Mouse (Mus musculus) B cell, adult (primary cell): ENCODE data around the gene Gm8113. TPM values are rescaled to one million over a fixed set of nuclear protein-coding genes. Genes with fewer than 3 reads are reported as not detected.

ENCODE experiments used
- total RNA-seq: library from RNA; stranded (reverse); gene quantifications from 4 replicates; pipeline ENCODE4 v1.2.4, GENCODE M21; 2023; ENCODE audit not compliant: inconsistent age

Gene Gm8113
- total RNA-seq, result not detected in 4 replicates

DNA sequence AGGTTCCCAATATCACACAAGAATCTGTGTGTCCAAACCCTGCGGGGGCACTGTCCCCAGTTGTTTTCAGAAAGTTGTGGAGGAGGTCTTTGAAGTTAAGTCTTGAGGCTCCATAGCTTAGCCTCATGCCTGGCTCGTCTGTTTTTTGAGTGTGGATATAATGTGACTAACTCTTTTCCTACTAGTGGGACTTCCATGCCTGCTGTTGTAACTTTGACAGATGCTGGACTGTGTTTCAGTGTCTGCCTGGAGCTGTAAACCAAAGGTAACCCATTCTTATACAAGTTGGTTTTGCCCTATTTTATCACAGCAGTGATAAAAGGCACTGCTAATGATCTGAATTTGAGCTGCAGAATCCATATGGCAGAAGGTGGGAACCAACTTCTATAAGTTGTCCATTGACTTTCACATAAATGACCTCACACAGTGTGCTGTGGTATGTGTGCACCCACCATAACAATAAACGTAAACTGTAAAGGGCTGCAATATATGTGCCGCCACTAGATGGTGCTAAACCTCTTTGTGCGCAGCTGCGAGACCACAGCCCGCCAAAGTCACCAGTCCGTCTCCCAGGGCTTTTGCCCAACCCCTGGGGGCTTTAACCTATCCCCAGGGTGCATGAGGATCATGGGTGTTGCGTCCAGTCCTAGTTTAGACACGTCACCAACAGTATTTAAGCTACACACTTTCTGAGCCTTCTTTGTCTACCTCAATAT is at the start of gene Gm8113:
Gene Gm8113, plus strand, starts transcription at position 703 of the 716 bp plus-strand sequence.

DNA sequence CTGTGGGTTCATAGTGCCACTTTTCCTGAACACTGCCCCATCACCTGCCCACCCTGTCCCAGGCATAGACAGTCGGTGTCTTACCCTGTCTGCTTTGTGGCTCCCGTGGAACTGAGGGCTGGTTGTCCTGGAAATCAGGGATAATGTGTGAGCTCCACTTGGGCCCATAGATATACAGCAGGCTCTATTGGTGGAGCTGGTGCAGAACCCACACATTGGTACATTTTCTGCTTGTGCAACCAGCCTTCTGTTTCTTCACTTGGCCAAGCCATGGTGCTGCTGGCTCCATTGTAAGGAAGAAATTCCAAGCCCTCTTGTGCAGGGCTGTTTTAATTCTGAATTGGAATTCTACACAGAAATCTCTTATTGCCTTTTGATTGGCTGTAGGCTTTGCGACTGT is 49.8 kb upstream of the Gm8113 start, which contains the start of gene Ear1:
Gene Ear1, minus strand, starts transcription at position 101 of the 400 bp plus-strand sequence.

DNA sequence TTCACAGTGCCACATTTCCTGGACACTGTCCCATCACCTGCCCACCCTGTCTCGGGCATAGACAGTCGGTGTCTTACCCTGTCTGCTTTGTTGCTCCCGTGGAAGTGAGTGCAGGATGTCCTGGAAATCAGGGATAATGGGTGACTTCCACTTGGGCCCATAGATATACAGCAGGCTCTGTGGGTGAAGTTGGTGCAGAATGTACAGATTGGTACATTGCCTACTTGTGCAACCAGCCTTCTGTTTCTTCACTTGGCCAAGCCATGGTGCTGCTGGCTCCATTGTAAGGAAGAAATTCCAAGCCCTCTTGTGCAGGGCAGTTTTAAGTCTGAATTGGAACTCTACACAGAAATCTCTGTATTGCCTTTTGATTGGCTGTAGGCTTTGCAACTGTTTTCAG is 1.7 kb upstream of the Gm8113 start, which contains the start of gene Ear10:
Gene Ear10, minus strand, starts transcription at position 101 of the 400 bp plus-strand sequence.

GRCm38 (mm10) chr14:43956769-43957168 is 31.6 kb downstream of the Gm8113 start, which contains the start of gene Ang5:
Gene Ang5, plus strand, starts transcription at chr14:43957069.

Other genes starting within 250 kb of the Gm8113 start
- gene Gm8165, start 248.2 kb upstream of the Gm8113 start, total RNA-seq, result not detected in 4 replicates
- 1.1 to 2.1 TPM (median 1.6 TPM) in 4 replicates for gene Gm7324, start 227.6 kb upstream of the Gm8113 start, total RNA-seq
- gene Gm16506, start 197.9 kb upstream of the Gm8113 start, total RNA-seq, result not detected in 4 replicates
- gene Gm6526, start 177.5 kb upstream of the Gm8113 start, total RNA-seq, result not detected in 4 replicates
- not detected in 4 replicates for gene Gm8180, start 140.6 kb upstream of the Gm8113 start, total RNA-seq
- not detected in 4 replicates for gene Ear1, start 49.9 kb upstream of the Gm8113 start, total RNA-seq
- not detected in 4 replicates for gene Ear10, start 1.8 kb upstream of the Gm8113 start, total RNA-seq
- not detected in 4 replicates for gene Ang5, start 31.7 kb downstream of the Gm8113 start, total RNA-seq
- not detected in 4 replicates for gene Ang6, start 76.9 kb downstream of the Gm8113 start, total RNA-seq
- gene Ear2, start 177.3 kb downstream of the Gm8113 start, total RNA-seq, result 0.77 to 1.6 TPM in 2 of 4 replicates, not detected in the others
- gene Gm3327, start 198.5 kb downstream of the Gm8113 start, total RNA-seq, result not detected in 4 replicates